Mouse (Mus musculus): ENCODE measurements around the gene Erich6b. TPM values are rescaled to one million over a fixed set of nuclear protein-coding genes. Genes with fewer than 3 reads are reported as not detected.

Gene Erich6b
- polyA plus RNA-seq (2012; rRNA removed) = not detected in 2 replicates

GRCm38 (mm10) chr14:75642080-75642479, at the start of gene Erich6b:
Erich6b (plus strand) TSS chr14:75642259.

GRCm38 (mm10) chr14:75592978-75593377, 49.1 kb upstream of the Erich6b start, which contains the start of gene Spert:
Spert (minus strand) TSS chr14:75593116.

Other genes starting within 250 kb of the Erich6b start
- gene Siah3, start 186.3 kb upstream of the Erich6b start, polyA plus RNA-seq (2012; rRNA removed) = 0.18 and 0.21 TPM in 2 replicates
- not detected in 2 replicates for gene Spert, start 49.1 kb upstream of the Erich6b start, polyA plus RNA-seq (2012; rRNA removed)
- gene Cog3, start 112.3 kb downstream of the Erich6b start, polyA plus RNA-seq (2012; rRNA removed) = 6.8 and 8.2 TPM in 2 replicates
- gene Slc25a30, start 144.8 kb downstream of the Erich6b start, polyA plus RNA-seq (2012; rRNA removed) = 3.5 and 4.0 TPM in 2 replicates
- 1,474 and 1,670 TPM in 2 replicates for gene Tpt1, start 202.8 kb downstream of the Erich6b start, polyA plus RNA-seq (2012; rRNA removed)